Mouse (Mus musculus) bone marrow, adult 2 months (tissue): ENCODE measurements around the gene Ush2a.

ENCODE experiments used
- CTCF ChIP-seq: fragments of 200-500 bp; IDR thresholded peaks from 2 replicates; pipeline ENCODE4 v1.5.1; 2011; ENCODE audit warnings: low read length, control low read depth; ENCODE audit not compliant: control insufficient read depth, insufficient read depth
- POLR2A ChIP-seq: fragments of 200-500 bp; IDR thresholded peaks from 2 replicates; pipeline ENCODE4 v1.6.1; 2011; ENCODE audit warnings: low read depth, mild to moderate bottlenecking, control low read depth, low read length, borderline replicate concordance; ENCODE audit not compliant: control insufficient read depth

- TF ChIP-seq CTCF (no peak), POLR2A (no peak)
Observed at GRCm38 (mm10) chr1:188576246-188576747, 314.5 kb downstream of the Ush2a start.
